Mouse (Mus musculus) cerebellum, adult 2 months (tissue): Measurements from ENCODE around the gene Gzmm. TPM values are rescaled to one million over a fixed set of nuclear protein-coding genes. Genes with fewer than 3 reads are reported as not detected.

Source experiments
- DNase-seq, 2 experiments: peaks; one replicate each; pipeline ENCODE4 v3.0.0; 2021
- H3K27ac ChIP-seq: fragments of 200-500 bp; 2 replicates; pipeline ENCODE4 v1.5.1; 2012; ENCODE audit warnings: low read length, control low read depth, inconsistent platforms; ENCODE audit not compliant: insufficient read depth
- H3K27me3 ChIP-seq: fragments of 200-500 bp; 2 replicates; pipeline ENCODE4 v1.6.1; 2012; ENCODE audit warnings: inconsistent platforms, mild to moderate bottlenecking, low read length, moderate library complexity; ENCODE audit not compliant: control insufficient read depth, insufficient read depth
- H3K4me1 ChIP-seq: fragments of 200-500 bp; 2 replicates; pipeline ENCODE4 v1.6.1; 2011; ENCODE audit warnings: low read length; ENCODE audit not compliant: control insufficient read depth, insufficient read depth
- H3K4me3 ChIP-seq: fragments of 200-500 bp; replicated peaks from 2 replicates; pipeline ENCODE3; 2011; ENCODE audit warnings: mild to moderate bottlenecking, low read depth, low read length, control low read depth; ENCODE audit not compliant: insufficient read depth
- CTCF ChIP-seq: fragments of 200-500 bp; IDR thresholded peaks from 2 replicates; pipeline ENCODE4 v1.5.1; 2011; ENCODE audit warnings: low read depth, mild to moderate bottlenecking, control low read depth, low read length, moderate library complexity, borderline replicate concordance; ENCODE audit not compliant: insufficient read depth
- POLR2A ChIP-seq: fragments of 200-500 bp; IDR thresholded peaks from 2 replicates; pipeline ENCODE4 v1.6.1; 2011; ENCODE audit warnings: low read length, control low read depth, borderline replicate concordance; ENCODE audit not compliant: insufficient read depth
- WGBS: fragments of 180-500 bp; shearing (Covaris S2); methylation state at CpG from one replicate; pipeline ENCODE4 v1.1.7; 2018; 5-methylcytosine and 5-hydroxymethylcytosine counted together
- polyA plus RNA-seq: library from polyadenylated mRNA; depleted of rRNA; stranded (reverse); fragments of >200 nt; gene quantifications from 2 replicates; pipeline ENCODE4 v1.2.3, GENCODE M21; 2012

Gzmm gene
- polyA plus RNA-seq, 1 experiment = 2.3 TPM

GRCm38 (mm10) chr10:79682916-79683582 lies 5.8 kb upstream of the Gzmm start:
- Histone ChIP-seq H3K27me3 (no peaks in the 10 kb centered on the region), H3K4me1 (peaks cover 23% of the 10 kb centered on the region), H3K27ac (no peak overlapping the region), H3K4me3 (peak overlapping the region; percentile 98)
- DNase-seq = peak; percentile 53 to 57
- TF ChIP-seq CTCF (peak; percentile 34; the same call in 1 of the 2 replicates), POLR2A (no peak)
- WGBS = under 1% methylated on average over 10 of the region's 10 CpGs

GRCm38 (mm10) chr10:79683726-79684640 lies 4.8 kb upstream of the Gzmm start:
- Histone ChIP-seq H3K4me3 (peak overlapping the region; percentile 98), H3K27me3 (no peaks in the 10 kb centered on the region), H3K4me1 (peaks cover 23% of the 10 kb centered on the region), H3K27ac (no peak overlapping the region)
- TF ChIP-seq CTCF (no peak), POLR2A (no peak)
- 59% methylated on average over 6 of the region's 6 CpGs for WGBS
- DNase-seq = no peak

DNA sequence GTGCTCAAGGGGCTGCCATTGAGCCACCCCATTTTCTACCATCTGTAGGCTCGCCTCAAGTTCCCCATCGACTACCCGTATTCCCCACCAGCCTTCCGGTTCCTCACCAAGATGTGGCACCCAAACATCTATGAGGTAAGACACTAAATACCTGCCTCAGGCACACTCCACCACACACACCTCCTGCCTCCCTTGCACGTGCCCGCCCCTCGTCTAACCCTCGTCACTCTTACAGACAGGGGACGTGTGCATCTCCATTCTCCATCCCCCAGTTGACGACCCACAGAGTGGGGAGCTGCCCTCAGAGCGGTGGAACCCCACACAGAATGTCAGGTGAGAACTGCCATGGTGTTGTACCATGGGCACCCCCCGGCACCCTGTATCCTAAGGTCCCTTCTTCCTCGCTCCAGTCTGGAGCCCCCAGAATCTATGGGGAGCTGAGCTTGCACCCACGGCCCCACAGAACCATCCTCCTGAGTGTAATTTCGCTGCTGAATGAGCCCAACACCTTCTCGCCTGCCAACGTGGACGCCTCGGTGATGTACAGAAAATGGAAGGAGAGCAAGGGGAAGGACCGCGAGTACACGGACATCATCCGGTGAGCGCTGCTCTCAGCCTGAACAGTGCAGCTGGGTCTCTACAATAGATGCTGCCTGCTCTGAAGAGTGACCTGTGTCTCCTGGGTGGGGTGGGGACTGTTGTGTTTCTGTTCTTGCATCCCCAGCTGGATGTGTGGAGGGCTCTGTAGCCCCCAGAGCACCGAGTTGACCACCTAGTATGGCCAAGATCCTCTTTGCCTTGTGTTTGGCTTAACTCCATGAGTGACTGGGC lies 3.8 kb upstream of the Gzmm start:
- peaks cover 23% of the 10 kb centered on the region for H3K4me1 ChIP-seq
- DNase-seq = no peak
- 91% methylated on average over 25 of the region's 25 CpGs for WGBS
- H3K27ac ChIP-seq = no peak overlapping the region
- H3K4me3 ChIP-seq = no peak overlapping the region
- H3K27me3 ChIP-seq = no peaks in the 10 kb centered on the region
- TF ChIP-seq POLR2A = no peak
- no peak for TF ChIP-seq CTCF

DNA sequence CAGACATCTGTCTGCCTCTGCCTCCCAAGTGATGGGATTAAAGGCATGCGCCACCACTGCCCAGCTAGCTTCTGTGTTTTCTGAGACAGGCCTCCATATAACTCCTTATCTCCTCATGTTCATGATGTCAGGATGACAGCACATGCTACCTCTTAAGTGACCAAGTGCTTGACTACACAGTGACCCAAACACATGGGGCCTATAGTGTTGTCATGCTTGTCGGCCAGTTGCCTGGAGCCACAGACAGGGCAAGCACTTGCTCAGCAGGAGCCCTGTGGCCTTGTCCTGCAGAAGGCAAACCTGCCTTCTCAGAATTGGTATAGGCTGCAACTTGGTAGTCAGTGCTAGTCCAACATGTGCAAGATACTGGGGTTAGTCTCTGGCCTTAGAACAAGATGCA lies 2.6 kb upstream of the Gzmm start:
- Histone ChIP-seq H3K4me1 (peaks cover 20% of the 10 kb centered on the region), H3K4me3 (no peak overlapping the region), H3K27me3 (no peaks in the 10 kb centered on the region), H3K27ac (no peak overlapping the region)
- 70% methylated on average over 2 of the region's 2 CpGs for WGBS
- DNase-seq = no peak
- TF ChIP-seq CTCF (no peak), POLR2A (no peak)

DNA sequence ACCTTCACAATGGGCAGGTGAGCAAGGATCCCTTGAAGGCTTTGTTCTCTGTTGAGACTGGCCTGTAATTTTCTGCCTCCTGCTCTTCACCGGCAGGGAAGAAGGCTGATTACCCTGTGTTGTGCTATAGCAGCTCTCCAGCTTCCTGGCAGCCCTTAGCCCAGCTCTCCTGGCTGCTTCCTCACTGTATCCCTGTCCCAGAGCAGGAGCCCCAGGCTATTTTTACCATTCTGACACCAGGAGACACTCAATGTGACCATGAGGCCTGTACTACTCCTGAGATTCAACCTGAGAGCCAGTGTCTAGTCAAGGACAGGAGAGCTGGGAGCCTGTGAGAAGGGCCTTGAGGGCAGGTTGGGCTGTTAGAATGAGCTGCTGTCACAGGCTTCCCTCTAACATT lies 2.1 kb upstream of the Gzmm start:
- DNase-seq = no peak
- TF ChIP-seq CTCF = no peak
- TF ChIP-seq POLR2A = no peak
- Histone ChIP-seq H3K27me3 (no peaks in the 10 kb centered on the region), H3K27ac (no peak overlapping the region), H3K4me3 (no peak overlapping the region), H3K4me1 (peaks cover 20% of the 10 kb centered on the region)
- 60% methylated on average over 1 of the region's 1 CpGs for WGBS

DNA sequence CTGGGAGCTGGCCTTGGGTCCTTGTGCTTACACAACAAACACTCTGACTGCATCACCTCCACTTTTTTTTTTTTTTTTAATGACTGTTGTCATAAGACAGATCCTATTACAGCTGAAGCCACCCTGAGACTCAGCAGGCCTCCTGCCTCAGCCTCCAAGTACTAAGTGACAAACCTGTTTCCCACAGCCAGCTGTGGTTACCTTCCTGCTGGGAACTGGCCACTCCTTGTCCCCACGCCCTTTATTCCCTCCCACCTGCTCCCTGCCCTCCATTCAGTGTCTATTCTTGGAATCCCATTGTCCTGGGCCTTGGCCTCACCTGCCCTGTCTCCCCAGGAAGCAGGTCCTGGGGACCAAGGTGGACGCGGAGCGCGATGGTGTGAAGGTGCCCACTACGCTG lies 1.3 kb upstream of the Gzmm start:
- no peak for TF ChIP-seq CTCF
- no peak for TF ChIP-seq POLR2A
- H3K4me1 ChIP-seq = peaks cover 20% of the 10 kb centered on the region
- WGBS = 94% methylated on average over 6 of the region's 6 CpGs
- H3K4me3 ChIP-seq = no peak overlapping the region
- DNase-seq = no peak
- H3K27ac ChIP-seq = no peak overlapping the region
- no peaks in the 10 kb centered on the region for H3K27me3 ChIP-seq

GRCm38 (mm10) chr10:79689178-79689577 lies 358 bp downstream of the Gzmm start:
- Histone ChIP-seq H3K27ac (no peak overlapping the region), H3K27me3 (no peaks in the 10 kb centered on the region), H3K4me1 (peaks cover 12% of the 10 kb centered on the region), H3K4me3 (no peak overlapping the region)
- no peak for TF ChIP-seq POLR2A
- TF ChIP-seq CTCF = no peak
- WGBS = 92% methylated on average over 3 of the region's 3 CpGs
- no peak for DNase-seq
